Mouse (Mus musculus): ENCODE results near the gene Olfr535.
"Not testable (repeated sequence)": the region's sequence is repeated elsewhere in the genome, so short reads cannot be mapped to it uniquely, and the experiment has no call there.

Gene Olfr535

DNA sequence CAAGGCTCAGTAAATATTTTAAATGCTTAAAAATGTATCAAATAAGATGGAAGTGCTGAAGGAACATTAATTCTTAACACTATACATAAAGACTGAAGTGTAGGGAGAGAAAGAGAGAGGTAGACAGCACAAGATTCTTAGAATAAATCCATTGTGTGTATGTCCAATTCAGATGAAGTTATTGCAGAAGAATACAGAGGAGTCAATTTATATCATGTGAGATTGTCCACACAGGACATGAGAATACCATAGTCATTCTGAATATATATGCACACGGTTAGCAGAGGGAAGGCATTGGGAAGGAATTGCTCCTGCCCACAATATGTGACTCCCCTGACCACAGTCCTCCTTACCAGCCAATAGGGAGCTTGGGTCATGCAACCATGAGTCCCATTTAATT lies at the start of gene Olfr535:
Gene Olfr535, plus strand, starts transcription at position 301 of the 400 bp plus-strand sequence.
- DNase-seq (ENCODE audit: low read depth, low spot score): no peak

DNA sequence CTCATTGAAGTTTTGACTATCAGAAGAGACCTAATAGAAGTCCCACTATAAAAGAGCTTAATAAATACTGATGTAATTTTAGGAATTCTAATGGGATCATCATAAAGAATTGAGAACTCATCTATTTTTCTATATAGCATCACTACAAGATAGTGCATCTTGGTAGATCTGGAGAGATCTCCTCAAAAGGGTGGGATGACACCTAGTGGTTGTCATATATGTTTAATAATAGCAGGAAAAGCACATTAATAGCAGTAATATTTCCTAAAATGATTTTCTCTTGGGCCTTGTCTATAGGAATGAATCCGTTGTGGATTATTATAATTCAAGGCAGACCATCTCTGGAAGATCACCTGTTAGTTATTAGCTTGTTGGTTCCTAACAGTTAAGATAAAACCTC lies 40.9 kb upstream of the Olfr535 start:
- DNase-seq (ENCODE audit: low read depth, low spot score): no peak

DNA sequence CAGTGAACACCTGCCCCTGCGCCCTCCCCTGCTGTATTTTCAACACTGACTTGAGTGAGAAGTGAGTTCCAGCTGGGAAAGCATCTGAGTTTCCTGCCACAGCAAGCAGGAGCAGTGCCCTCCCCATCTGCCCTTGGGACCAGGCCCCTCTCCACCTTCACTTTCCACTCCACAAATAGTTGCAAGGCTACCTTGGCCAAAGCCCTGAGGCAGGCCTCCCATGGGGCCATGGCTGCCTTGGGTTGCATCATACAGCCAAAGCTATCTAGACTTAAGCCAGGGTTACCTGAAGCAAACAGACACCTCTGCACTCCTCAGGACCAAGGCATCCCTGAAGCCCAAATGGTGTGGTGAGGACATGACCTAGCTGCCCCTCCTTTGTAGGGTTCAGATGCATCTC lies 20.9 kb upstream of the Olfr535 start, which contains the start of gene Olfr533:
Gene Olfr533, plus strand, starts transcription at position 301 of the 400 bp plus-strand sequence.
- DNase-seq (ENCODE audit: low read depth, low spot score): not testable (repeated sequence)

DNA sequence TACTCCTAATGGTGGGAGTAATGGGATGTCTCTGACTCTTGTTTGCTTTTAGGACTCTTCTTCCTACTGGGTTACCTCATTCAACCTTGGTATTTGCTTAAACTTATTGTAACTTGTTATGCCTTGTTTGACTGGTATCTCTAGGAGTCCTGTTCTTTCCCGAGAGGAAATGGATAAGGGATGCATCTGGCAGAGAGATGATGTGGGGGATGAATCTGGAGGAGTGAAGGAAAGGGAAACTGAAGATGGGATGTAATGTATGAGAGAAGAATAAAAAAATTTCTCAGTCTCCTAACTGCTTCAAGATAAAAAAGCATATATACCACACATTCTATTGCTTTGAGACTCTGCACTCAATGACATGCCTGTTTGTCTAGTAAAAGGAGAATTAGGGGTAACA lies 6.1 kb upstream of the Olfr535 start:
- no peak for DNase-seq (ENCODE audit: low read depth, low spot score)

DNA sequence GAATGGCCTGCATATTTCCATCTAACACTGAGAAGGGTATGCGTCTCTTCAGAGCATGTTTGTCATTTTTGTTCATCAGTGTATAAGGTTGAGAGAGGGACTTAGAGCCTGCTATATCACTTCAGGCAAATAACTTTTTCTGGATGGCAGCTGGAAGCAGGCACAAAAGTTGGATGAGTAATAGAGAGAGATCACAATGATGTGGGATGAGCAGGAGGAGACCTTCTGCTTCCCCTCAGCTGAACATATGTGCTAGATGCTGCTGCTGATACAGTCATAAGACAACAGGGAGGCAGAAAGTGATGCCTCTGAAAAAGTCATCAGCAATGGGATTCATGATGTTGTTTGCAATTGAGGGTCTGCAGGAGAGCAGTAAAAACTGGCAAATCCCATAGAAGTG lies 5.3 kb upstream of the Olfr535 start:
- no peak for DNase-seq (ENCODE audit: low read depth, low spot score)

DNA sequence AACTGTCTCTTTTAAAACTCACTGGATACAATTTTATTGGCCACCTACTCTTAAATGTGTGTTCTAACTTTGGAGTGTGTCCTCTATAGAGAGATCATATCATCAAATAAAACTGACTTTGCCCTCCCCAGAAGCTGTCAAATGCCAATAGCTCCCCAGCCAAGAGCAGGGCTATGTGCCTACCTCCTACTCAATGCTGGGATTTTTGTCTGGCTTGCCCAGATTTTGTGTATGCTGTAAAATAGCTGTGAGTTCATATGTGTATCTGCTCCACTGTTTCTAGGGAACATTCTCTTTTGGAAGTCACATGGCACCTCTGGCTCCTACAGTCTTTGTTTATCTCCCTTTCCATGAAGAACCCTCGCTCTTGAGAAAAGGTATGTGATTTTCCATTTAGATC lies 5.0 kb downstream of the Olfr535 start:
- no peak for DNase-seq (ENCODE audit: low read depth, low spot score)

DNA sequence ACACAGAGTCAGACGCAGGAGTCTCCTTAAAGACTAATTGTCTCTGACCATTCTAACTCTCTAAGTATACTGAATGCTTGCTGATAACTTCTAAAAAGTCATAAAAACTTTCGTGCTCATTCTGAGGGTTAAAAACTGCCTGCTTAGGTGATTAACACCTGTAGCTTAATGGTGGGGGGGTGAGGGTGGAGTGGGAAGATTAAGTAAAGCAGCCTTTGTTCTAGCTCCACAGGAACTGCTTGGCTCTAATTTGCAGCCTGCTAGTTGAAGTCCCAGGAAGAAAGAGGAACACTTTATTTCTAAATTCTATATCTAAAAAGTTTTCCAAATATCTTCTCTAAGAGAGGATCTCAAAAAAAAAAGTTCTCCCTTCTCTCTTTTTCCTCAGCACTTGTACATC lies 10.2 kb downstream of the Olfr535 start:
- no peak for DNase-seq (ENCODE audit: low read depth, low spot score)

DNA sequence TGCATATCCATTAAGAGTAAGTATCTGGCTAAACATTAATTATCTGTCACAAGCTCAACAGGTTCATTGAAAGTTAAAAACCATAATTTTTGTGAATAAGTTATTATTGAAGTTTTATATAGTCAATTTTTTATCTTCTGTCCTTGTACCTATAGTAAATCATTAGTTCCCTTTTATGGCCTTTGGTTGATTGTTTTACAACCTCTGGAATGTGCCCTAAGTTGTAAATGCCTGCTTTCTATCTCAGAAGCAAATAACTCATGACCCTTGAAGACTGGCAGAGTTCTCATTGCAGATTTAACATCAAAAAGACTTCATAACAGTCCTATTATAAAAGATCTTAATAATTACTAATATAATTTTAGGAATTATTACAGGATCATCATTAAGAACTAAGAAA lies 10.7 kb downstream of the Olfr535 start:
- DNase-seq (ENCODE audit: low read depth, low spot score): no peak

DNA sequence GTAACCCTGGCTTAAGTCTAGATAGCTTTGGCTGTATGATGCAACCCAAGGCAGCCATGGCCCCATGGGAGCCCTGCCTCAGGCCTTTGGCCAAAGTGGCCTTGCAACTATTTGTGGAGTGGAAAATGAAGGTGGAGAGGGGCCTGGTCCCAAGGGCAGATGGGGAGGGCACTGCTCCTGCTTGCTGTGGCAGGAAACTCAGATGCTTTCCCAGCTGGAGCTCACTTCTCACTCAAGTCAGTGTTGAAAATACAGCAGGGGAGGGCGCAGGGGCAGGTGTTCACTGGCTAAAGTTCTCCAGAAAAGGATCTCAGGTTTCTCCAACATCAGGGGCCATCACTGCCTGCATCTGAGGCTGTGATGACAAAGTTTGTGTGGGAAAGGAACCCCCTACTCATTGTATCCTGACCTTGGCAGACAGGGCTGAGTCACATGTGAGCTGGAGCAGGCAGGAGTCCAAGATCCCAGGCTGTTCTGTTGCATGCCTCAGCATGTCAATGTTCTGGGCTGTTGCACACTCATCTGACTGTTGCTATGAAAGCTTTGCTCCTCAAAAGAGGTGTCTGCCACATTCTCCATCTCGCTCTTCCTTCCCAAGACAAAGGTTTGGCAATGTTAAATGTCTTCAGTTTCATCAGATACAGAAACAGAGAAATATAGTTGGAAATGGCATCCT lies 23.5 kb downstream of the Olfr535 start, which contains the start of gene Olfr536:
Gene Olfr536, minus strand, starts transcription at position 51 of the 676 bp plus-strand sequence.
- not testable (repeated sequence) for DNase-seq (ENCODE audit: low read depth, low spot score)

DNA sequence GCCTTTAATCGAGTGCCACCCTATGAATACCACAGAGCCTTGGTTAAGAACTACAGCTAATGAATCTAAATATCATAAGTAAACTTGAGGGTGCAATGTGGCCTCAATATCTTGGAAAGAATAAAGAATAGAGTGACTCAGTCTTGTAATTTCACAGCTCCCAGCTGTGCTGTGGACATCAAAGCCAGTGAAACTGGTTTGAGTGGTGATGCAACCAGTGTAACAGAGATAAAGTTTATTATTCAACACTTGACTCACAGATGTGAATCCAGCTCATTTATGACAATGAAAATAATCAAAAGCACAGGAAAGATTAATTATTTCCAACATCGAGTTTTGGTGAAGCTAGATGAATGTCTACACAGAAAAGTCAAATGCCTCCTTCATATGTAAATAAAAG lies 55.7 kb downstream of the Olfr535 start:
- no peak for DNase-seq (ENCODE audit: low read depth, low spot score)

All from ZHBTc4 (cell line).